ENCODE assay signal across 13 mouse cellular contexts in the genomic region with DNA sequence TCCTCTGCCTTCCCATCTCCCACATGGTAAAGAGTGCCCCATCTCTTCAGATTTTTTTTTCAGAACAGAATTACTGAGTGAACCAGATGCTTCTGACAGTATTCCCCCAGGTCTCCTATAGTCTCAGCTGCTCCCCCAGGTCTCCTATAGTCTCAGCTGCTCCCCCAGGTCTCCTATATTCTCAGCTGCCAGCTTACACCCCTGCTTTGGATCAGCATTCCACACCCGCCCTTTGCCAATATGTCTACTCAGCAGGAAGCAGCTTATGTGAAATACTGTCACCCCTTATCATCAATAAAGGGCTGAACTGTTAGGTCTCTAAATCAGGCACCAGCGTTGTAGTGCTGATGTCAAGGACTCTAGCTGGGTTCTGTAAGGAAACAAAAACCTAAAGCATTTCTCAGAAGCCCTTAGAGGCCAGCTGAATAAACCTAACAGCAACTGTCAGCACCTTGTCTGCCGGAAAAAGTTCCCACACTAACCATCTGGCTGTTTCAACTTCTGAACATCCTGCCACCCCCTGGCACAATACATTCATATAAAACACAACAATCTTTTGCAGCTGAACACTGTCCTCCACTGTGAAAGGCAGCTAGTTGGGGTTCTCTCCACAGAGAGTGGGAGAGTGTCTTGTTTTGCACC. TPM values are rescaled to one million over a fixed set of nuclear protein-coding genes. Genes with fewer than 3 reads are reported as not detected.
DNase-seq lines count a peak whose midpoint lies in the region.
"Had no signal": no experiment of that assay in that cellular context is flagged by ENCODE, and none has a peak within 500 bp of the region (broad histone marks: within the 10 kb centered on the region; RNA-seq: fewer than 3 reads in every experiment).

No protein-coding gene starts in this region.

- DNase-seq in layer of hippocampus, adult 18-20 months (ENCODE audit: low spot score in 2 of 2) = peak; percentile 27 to 67
- no peak for DNase-seq in layer of hippocampus, postnatal 25 days (ENCODE audit: extremely low spot score in 1 of 2, low spot score in 1 of 2)
- peak; percentile 57 to 62 for DNase-seq in right cerebral cortex, adult 2 months (ENCODE audit: low spot score in 2 of 2)
- no peak for DNase-seq in right cerebral cortex, postnatal 4 days
- peak; percentile 28 for DNase-seq in right cerebral cortex, postnatal 25 days
- DNase-seq in thymus, postnatal 4 days = peak; percentile 39
- DNase-seq in lung, postnatal 4 days = no peak
- DNase-seq in cerebellum, adult 11 months = no peak
- DNase-seq: adrenal gland, adult 2 months; cerebellum, adult 2 months; gastrocnemius, postnatal 14 days; liver; lung, embryonic 14.5 days had no signal

RNA-seq across cellular contexts. Expression of gene Irak1bp1, which starts 25.8 kb away (rescaled TPM):
- total RNA-seq in layer of hippocampus, adult 18-20 months (2021) = 10 to 100 TPM; 17.7 to 19.3 TPM
- 10 to 100 TPM; 21.9 to 24.5 TPM for total RNA-seq in layer of hippocampus, postnatal 25 days (2021)

Comparison
In these comparisons a context has a peak if more than half of its experiments do, and no peak if none do; other contexts are left out.
1. DNase-seq: peak in layer of hippocampus, adult 18-20 months (2 of 2), right cerebral cortex, adult 2 months (2 of 2), right cerebral cortex, postnatal 25 days (single experiment) and thymus, postnatal 4 days (single experiment); none in layer of hippocampus, postnatal 25 days (0 of 2), right cerebral cortex, postnatal 4 days (single experiment), lung, postnatal 4 days (0 of 2) and cerebellum, adult 11 months (single experiment).